Mouse (Mus musculus) hindbrain, embryonic 14.5 days (tissue): ENCODE measurements around the gene Olfr714. TPM values are rescaled to one million over a fixed set of nuclear protein-coding genes. Genes with fewer than 3 reads are reported as not detected.

Source experiments
- polyA plus RNA-seq: library from polyadenylated mRNA; unstranded; fragments of >200 nt; fragmentation: Nextera tagmentation; extraction: Ambion mirVana; gene quantifications from 2 replicates; pipeline ENCODE4 v1.2.1, GENCODE M21; 2014

Olfr714 gene
- polyA plus RNA-seq, 1 experiment from 2014 or later: not detected

Other genes with a start within 250 kb of the Olfr714 start
- not detected in 2 replicates for gene Olfr702, start 237.1 kb upstream of the Olfr714 start, polyA plus RNA-seq
- not detected in 2 replicates for gene Olfr703, start 227.6 kb upstream of the Olfr714 start, polyA plus RNA-seq
- not detected in 2 replicates for gene Olfr704, start 207.8 kb upstream of the Olfr714 start, polyA plus RNA-seq
- gene Olfr705, start 194.1 kb upstream of the Olfr714 start, polyA plus RNA-seq: not detected in 2 replicates
- gene Olfr706, start 182.8 kb upstream of the Olfr714 start, polyA plus RNA-seq: not detected in 2 replicates
- not detected in 2 replicates for gene Olfr707, start 169.7 kb upstream of the Olfr714 start, polyA plus RNA-seq
- not detected in 2 replicates for gene Olfr1532-ps1, start 163.0 kb upstream of the Olfr714 start, polyA plus RNA-seq
- not detected in 2 replicates for gene Olfr709-ps1, start 138.8 kb upstream of the Olfr714 start, polyA plus RNA-seq
- not detected in 2 replicates for gene Olfr710, start 122.7 kb upstream of the Olfr714 start, polyA plus RNA-seq
- gene Olfr6, start 107.0 kb upstream of the Olfr714 start, polyA plus RNA-seq: not detected in 2 replicates
- not detected in 2 replicates for gene Olfr711, start 95.5 kb upstream of the Olfr714 start, polyA plus RNA-seq
- gene Olfr2, start 64.9 kb upstream of the Olfr714 start, polyA plus RNA-seq: not detected in 2 replicates
- gene Olfr713, start 39.8 kb upstream of the Olfr714 start, polyA plus RNA-seq: not detected in 2 replicates
- not detected in 2 replicates for gene Olfr17, start 22.2 kb downstream of the Olfr714 start, polyA plus RNA-seq
- gene Olfr715b, start 39.4 kb downstream of the Olfr714 start, polyA plus RNA-seq: not detected in 2 replicates
- gene Olfr715, start 60.1 kb downstream of the Olfr714 start, polyA plus RNA-seq: not detected in 2 replicates
- not detected in 2 replicates for gene Olfr716, start 67.3 kb downstream of the Olfr714 start, polyA plus RNA-seq
- not detected in 2 replicates for gene Nlrp14, start 96.0 kb downstream of the Olfr714 start, polyA plus RNA-seq
- not detected in 2 replicates for gene Rbmxl2, start 138.5 kb downstream of the Olfr714 start, polyA plus RNA-seq